Mouse (Mus musculus) limb, embryonic 12.5 days (tissue): Measurements from ENCODE around the gene Prpf18. TPM values are rescaled to one million over a fixed set of nuclear protein-coding genes. Genes with fewer than 3 reads are reported as not detected.
A peak's percentile ranks its signal among the peaks of the same experiment; 100 is the strongest.

Experiments
- ATAC-seq: fragments of 200-750 bp; cut with Nextera tagmentation; 2 replicates; pipeline ENCODE4 v1.8.0; 2017; ENCODE audit warnings: low read depth, moderate TSS enrichment; ENCODE audit not compliant: insufficient number of reproducible peaks, insufficient read depth, low FRiP score, low TSS enrichment
- H3K27ac ChIP-seq: fragments of 300-500 bp; sonication (generic); 2 replicates; pipeline ENCODE4 v1.5.1; 2016; ENCODE audit warnings: mild to moderate bottlenecking, moderate library complexity
- H3K27me3 ChIP-seq: fragments of 300-500 bp; sonication (generic); 2 replicates; pipeline ENCODE4 v1.6.1; 2016; ENCODE audit warnings: mild to moderate bottlenecking, moderate library complexity
- H3K36me3 ChIP-seq: fragments of 300-500 bp; sonication (generic); 2 replicates; pipeline ENCODE4 v1.6.1; 2016; ENCODE audit warnings: mild to moderate bottlenecking, moderate library complexity
- H3K4me1 ChIP-seq: fragments of 300-500 bp; sonication (generic); replicated peaks from 2 replicates; pipeline ENCODE4 v1.6.1; 2016
- H3K4me2 ChIP-seq: fragments of 300-500 bp; sonication (generic); 2 replicates; pipeline ENCODE4 v1.6.1; 2016; ENCODE audit warnings: mild to moderate bottlenecking, moderate library complexity
- H3K4me3 ChIP-seq: fragments of 300-500 bp; sonication (generic); replicated peaks from 2 replicates; pipeline ENCODE4 v1.5.1; 2016; ENCODE audit warnings: mild to moderate bottlenecking
- H3K9ac ChIP-seq: fragments of 300-500 bp; sonication (generic); replicated peaks from 2 replicates; pipeline ENCODE4 v1.6.1; 2016; ENCODE audit warnings: mild to moderate bottlenecking, moderate library complexity
- H3K9me3 ChIP-seq: fragments of 300-500 bp; sonication (generic); 2 replicates; pipeline ENCODE4 v1.6.1; 2016; ENCODE audit warnings: mild to moderate bottlenecking, moderate library complexity
- WGBS: fragments of 180-500 bp; shearing (Covaris S2); methylation state at CpG from one replicate; pipeline ENCODE4 v1.1.7; 2016; 5-methylcytosine and 5-hydroxymethylcytosine counted together
- polyA plus RNA-seq: library from polyadenylated mRNA; unstranded; fragments of >200 nt; fragmentation: Nextera tagmentation; extraction: Ambion mirVana; gene quantifications from 2 replicates; pipeline ENCODE4 v1.2.1, GENCODE M21; 2016

Gene Prpf18
- polyA plus RNA-seq, 1 experiment from 2014 or later = 44.6 TPM

DNA sequence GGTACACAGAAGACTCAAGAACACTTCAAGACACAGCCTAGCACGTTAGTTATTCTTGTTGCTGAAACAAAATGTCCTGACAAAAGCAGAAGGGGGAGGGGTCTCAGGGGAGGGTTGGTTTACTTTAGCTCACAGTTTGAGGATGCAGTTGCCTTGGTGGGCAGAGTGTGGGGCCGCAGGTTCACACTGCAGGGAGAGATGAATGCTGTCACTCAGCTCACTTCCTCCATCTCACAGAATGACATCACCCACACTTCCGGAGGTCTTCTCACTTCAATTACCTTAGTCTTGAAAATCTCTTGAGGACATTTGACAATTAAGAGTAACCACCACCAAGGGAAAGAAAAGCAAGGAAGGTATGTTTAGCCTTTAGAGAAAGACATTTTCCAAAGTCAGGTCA, 60.3 kb downstream of the Prpf18 start:
- 81% methylated on average over 3 of the region's 3 CpGs for WGBS
- peaks cover 90% of the 10 kb centered on the region for H3K36me3 ChIP-seq

DNA sequence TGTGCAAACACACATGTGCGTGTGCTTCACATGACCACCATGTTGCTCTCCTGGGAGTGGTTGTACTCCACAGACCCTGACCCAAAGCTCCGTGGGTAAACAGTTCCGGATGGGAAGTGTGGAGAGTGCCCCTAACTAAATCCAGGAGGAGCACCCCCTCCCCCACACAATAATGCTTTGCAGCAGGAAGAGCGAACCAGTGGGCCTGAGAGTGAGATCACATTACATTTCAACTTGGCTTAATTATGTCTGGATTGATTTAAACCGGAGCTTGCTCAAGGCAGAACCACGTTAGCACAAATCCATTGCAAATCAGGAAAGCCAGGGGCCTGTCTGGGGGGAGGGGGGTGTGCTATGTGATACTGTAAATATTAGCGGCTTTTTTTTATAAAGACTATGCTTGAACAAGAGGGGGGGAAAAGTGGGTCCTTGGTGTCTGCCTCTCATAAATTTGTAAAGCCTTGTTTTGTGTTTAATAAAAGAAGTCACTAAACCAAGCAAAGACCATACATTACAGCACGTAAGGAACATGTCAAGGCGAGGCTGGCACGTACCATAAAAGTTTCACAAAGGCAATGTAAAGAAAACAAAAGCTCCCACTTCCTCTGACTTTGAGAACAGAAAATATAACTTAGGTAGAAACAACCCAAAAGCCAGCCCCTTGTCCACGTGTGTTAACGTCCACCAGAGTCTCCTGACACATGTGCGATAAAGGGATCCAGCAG, 64.1 kb downstream of the Prpf18 start:
- peak overlapping the region; percentile 26; the same call in 1 of the 2 replicates for H3K4me2 ChIP-seq
- ATAC-seq = peak; percentile 88
- H3K4me1 ChIP-seq = peaks cover 67% of the 10 kb centered on the region
- H3K27ac ChIP-seq = peak overlapping the region; percentile 94
- H3K4me3 ChIP-seq = no peak overlapping the region
- 9% methylated on average over 13 of the region's 13 CpGs for WGBS
- H3K9ac ChIP-seq = peak overlapping the region; percentile 18; the same call in 1 of the 2 replicates
- H3K36me3 ChIP-seq = peaks cover 59% of the 10 kb centered on the region
- H3K9me3 ChIP-seq = no peaks in the 10 kb centered on the region
- H3K27me3 ChIP-seq = no peaks in the 10 kb centered on the region

More for the DNA sequence above, 60.3 kb downstream of the Prpf18 start:
- Histone ChIP-seq H3K9me3 (no peaks in the 10 kb centered on the region), H3K27me3 (no peaks in the 10 kb centered on the region), H3K27ac (no peak overlapping the region), H3K4me3 (no peak overlapping the region), H3K9ac (no peak overlapping the region), H3K4me1 (peaks cover 40% of the 10 kb centered on the region), H3K4me2 (no peak overlapping the region)
- no peak for ATAC-seq

DNA sequence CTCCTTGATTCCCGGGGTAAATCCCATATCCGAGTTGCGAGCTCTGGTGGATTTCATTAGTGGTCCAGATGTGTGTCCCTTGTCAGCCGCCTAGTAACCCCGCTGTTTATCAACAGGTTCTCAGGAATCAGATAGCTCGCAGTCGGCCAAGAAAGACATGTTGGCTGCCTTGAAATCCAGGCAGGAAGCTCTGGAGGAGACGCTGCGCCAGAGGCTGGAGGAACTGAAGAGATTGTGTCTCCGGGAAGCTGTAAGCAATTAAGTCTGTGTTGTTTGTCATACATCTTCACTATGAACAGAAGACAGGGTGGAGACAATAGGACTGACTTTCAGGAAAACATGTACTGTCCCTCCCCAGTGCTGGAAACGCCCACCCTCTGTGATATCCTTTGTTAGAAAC, 65.7 kb downstream of the Prpf18 start:
- no peak overlapping the region for H3K4me3 ChIP-seq
- no peak overlapping the region for H3K4me2 ChIP-seq
- peaks cover 70% of the 10 kb centered on the region for H3K4me1 ChIP-seq
- H3K9me3 ChIP-seq = no peaks in the 10 kb centered on the region
- H3K9ac ChIP-seq = no peak overlapping the region
- WGBS = 28% methylated on average over 11 of the region's 11 CpGs
- no peaks in the 10 kb centered on the region for H3K27me3 ChIP-seq
- no peak for ATAC-seq
- H3K36me3 ChIP-seq = peaks cover 55% of the 10 kb centered on the region
- peak overlapping the region; percentile 94 for H3K27ac ChIP-seq

- Histone ChIP-seq H3K4me2 (no peak overlapping the region), H3K36me3 (peaks cover 57% of the 10 kb centered on the region), H3K9ac (no peak overlapping the region), H3K27ac (peak overlapping the region; percentile 62; the same call in 1 of the 2 replicates), H3K4me3 (no peak overlapping the region), H3K9me3 (no peaks in the 10 kb centered on the region), H3K27me3 (no peaks in the 10 kb centered on the region), H3K4me1 (peaks cover 68% of the 10 kb centered on the region)
- 0 out of 2 replicates have a peak, but pooled peaks have one; percentile 7 for ATAC-seq
- WGBS = 23% methylated on average over 5 of the region's 5 CpGs
Measured at GRCm38 (mm10) chr2:4584252-4584651, 67.7 kb downstream of the Prpf18 start.

GRCm38 (mm10) chr2:4582930-4583329, 69.0 kb downstream of the Prpf18 start:
- Histone ChIP-seq H3K4me1 (peaks cover 54% of the 10 kb centered on the region), H3K36me3 (peaks cover 62% of the 10 kb centered on the region), H3K27ac (peak overlapping the region; percentile 69), H3K9me3 (no peaks in the 10 kb centered on the region), H3K4me2 (no peak overlapping the region), H3K27me3 (no peaks in the 10 kb centered on the region), H3K4me3 (no peak overlapping the region), H3K9ac (no peak overlapping the region)
- 67% methylated on average over 2 of the region's 2 CpGs for WGBS
- ATAC-seq = no peak

- H3K4me2 ChIP-seq = no peak overlapping the region
- 86% methylated on average over 6 of the region's 6 CpGs for WGBS
- no peak overlapping the region for H3K9ac ChIP-seq
- H3K36me3 ChIP-seq = peaks cover 66% of the 10 kb centered on the region
- no peaks in the 10 kb centered on the region for H3K27me3 ChIP-seq
- H3K9me3 ChIP-seq = no peaks in the 10 kb centered on the region
- no peak for ATAC-seq
- no peak overlapping the region for H3K27ac ChIP-seq
- H3K4me1 ChIP-seq = peaks cover 33% of the 10 kb centered on the region
- no peak overlapping the region for H3K4me3 ChIP-seq
Measured at GRCm38 (mm10) chr2:4580666-4581065, 71.2 kb downstream of the Prpf18 start.

DNA sequence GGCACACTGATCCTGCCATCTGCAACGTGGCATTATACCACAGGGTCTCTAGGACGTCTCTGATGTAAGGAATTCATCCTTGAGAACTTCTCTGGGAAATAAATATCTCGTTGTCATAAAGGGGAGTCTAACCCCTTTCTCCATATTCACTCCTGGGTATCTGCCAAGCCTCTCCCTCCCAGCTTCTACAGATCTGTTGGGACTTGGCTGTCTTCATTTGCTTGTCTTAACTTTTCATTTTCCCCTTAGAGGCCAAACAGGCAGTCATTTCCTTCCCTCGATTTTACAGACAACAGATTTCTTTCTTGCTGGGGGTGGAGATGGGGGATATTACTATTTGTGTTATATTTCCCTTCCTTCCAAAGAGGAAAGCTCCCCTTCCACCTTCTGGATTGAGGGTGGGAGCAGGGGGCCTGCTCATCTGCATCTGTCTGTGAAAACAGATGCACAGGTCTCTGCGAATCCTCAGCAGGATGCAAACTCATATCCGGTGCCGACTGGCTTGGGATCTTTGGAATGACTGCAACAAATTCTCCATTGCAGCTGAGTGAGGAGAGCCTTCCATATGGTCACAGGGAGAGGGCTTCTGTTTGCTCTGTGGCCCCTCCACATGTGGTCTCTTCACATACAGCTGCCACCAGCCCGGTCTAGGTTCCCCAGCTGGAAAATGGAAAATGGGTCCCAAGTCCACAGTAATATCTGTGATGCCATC, 72.4 kb downstream of the Prpf18 start:
- Histone ChIP-seq H3K4me2 (no peak overlapping the region), H3K4me1 (peaks cover 23% of the 10 kb centered on the region), H3K27ac (peak overlapping the region; percentile 47), H3K9me3 (no peaks in the 10 kb centered on the region), H3K9ac (no peak overlapping the region), H3K27me3 (no peaks in the 10 kb centered on the region), H3K4me3 (no peak overlapping the region), H3K36me3 (peaks cover 78% of the 10 kb centered on the region)
- ATAC-seq = no peak
- 79% methylated on average over 8 of the region's 8 CpGs for WGBS

- Histone ChIP-seq H3K4me2 (no peak overlapping the region), H3K9me3 (no peaks in the 10 kb centered on the region), H3K27ac (0 out of 2 replicates have a peak overlapping the region, but pooled peaks have one; percentile 47), H3K36me3 (peaks cover 90% of the 10 kb centered on the region), H3K27me3 (no peaks in the 10 kb centered on the region), H3K4me3 (no peak overlapping the region), H3K9ac (no peak overlapping the region), H3K4me1 (peaks cover 18% of the 10 kb centered on the region)
- no peak for ATAC-seq
- WGBS = 83% methylated on average over 5 of the region's 5 CpGs
Measured at GRCm38 (mm10) chr2:4578291-4578690, 73.6 kb downstream of the Prpf18 start.

- H3K4me2 ChIP-seq = no peak overlapping the region
Measured at GRCm38 (mm10) chr2:4575975-4576374, 75.9 kb downstream of the Prpf18 start.

DNA sequence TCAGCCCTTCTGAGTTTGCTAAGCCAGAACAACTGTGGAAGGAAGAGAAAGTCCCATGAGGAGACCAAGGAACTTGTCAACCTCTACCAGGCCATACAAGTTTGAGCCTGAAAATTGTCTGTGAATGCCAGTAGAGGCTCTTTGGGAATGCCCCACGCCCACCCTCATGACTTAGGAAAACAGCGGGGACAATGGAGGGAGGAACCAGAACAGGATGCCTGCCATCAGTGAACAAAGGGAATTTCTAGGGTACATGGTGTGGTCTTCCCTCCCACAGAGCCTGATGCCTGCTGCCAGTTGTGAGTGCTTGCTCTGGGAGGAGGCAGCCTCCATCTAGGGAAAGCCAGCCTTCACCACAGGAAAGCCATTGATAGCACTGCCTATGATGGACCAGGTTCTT, 76.8 kb downstream of the Prpf18 start:
- Histone ChIP-seq H3K4me3 (no peak overlapping the region), H3K4me2 (no peak overlapping the region), H3K27ac (no peak overlapping the region), H3K9me3 (no peaks in the 10 kb centered on the region), H3K36me3 (peaks cover 98% of the 10 kb centered on the region), H3K4me1 (peaks cover 12% of the 10 kb centered on the region), H3K9ac (no peak overlapping the region), H3K27me3 (no peaks in the 10 kb centered on the region)
- no peak for ATAC-seq
- 91% methylated on average over 2 of the region's 2 CpGs for WGBS

More at GRCm38 (mm10) chr2:4575975-4576374, 75.9 kb downstream of the Prpf18 start:
- Histone ChIP-seq H3K27me3 (no peaks in the 10 kb centered on the region), H3K36me3 (peaks cover 98% of the 10 kb centered on the region), H3K4me3 (no peak overlapping the region), H3K27ac (no peak overlapping the region), H3K9ac (no peak overlapping the region), H3K4me1 (peaks cover 12% of the 10 kb centered on the region), H3K9me3 (no peaks in the 10 kb centered on the region)
- 94% methylated on average over 7 of the region's 7 CpGs for WGBS
- ATAC-seq = no peak

DNA sequence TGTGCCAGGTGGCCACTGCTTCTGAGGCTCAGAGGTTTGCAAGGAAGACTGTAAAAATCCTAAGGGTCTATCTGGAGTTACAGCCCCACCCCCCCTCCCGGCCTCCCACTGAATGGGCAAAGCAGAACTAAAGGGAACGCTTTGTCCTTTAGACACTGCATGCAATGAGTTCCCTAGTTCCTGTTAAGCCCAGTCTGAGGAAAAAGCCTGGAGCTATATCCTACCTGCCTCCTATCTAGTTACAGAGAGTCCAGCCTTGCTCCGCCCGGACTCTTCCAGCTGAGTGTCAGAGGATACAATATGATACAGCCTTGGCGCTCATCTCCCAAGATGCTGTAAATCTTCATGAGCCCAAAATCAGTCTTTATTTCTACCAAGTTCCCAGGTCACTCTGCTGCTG, 77.7 kb downstream of the Prpf18 start:
- Histone ChIP-seq H3K9me3 (no peaks in the 10 kb centered on the region), H3K4me3 (no peak overlapping the region), H3K4me2 (no peak overlapping the region), H3K36me3 (peaks cover 98% of the 10 kb centered on the region), H3K27ac (0 out of 2 replicates have a peak overlapping the region, but pooled peaks have one; percentile 42), H3K9ac (no peak overlapping the region), H3K27me3 (no peaks in the 10 kb centered on the region), H3K4me1 (peaks cover 20% of the 10 kb centered on the region)
- ATAC-seq = no peak
- 81% methylated on average over 5 of the region's 5 CpGs for WGBS
